Mouse (Mus musculus) kidney, adult 2 months (tissue): ENCODE measurements around the gene Dock4. TPM values are rescaled to one million over a fixed set of nuclear protein-coding genes. Genes with fewer than 3 reads are reported as not detected.

Source experiments
- DNase-seq: peaks from one replicate; pipeline ENCODE4 v3.0.0; 2021
- H3K27ac ChIP-seq: fragments of 200-500 bp; 2 replicates; pipeline ENCODE4 v1.5.1; 2012; ENCODE audit warnings: low read depth, low read length, control low read depth, inconsistent platforms; ENCODE audit not compliant: insufficient read depth
- H3K27me3 ChIP-seq: fragments of 200-500 bp; replicated peaks from 2 replicates; pipeline ENCODE4 v1.6.1; 2012; ENCODE audit warnings: mild to moderate bottlenecking, moderate library complexity, low read length, inconsistent platforms; ENCODE audit not compliant: control insufficient read depth, insufficient read depth
- H3K36me3 ChIP-seq: fragments of 200-500 bp; 2 replicates; pipeline ENCODE4 v1.6.1; 2012; ENCODE audit warnings: mild to moderate bottlenecking, moderate library complexity, low read length, inconsistent platforms; ENCODE audit not compliant: control insufficient read depth, insufficient read depth
- H3K4me1 ChIP-seq: fragments of 200-500 bp; 2 replicates; pipeline ENCODE4 v1.6.1; 2011; ENCODE audit warnings: low read length; ENCODE audit not compliant: control insufficient read depth, insufficient read depth
- H3K4me3 ChIP-seq: fragments of 200-500 bp; 2 replicates; pipeline ENCODE4 v1.5.1; 2011; ENCODE audit warnings: mild to moderate bottlenecking, low read depth, low read length, control low read depth; ENCODE audit not compliant: insufficient read depth
- CTCF ChIP-seq: fragments of 200-500 bp; conservative IDR thresholded peaks from 2 replicates; pipeline ENCODE4 v1.5.1; 2011; ENCODE audit warnings: low read depth, mild to moderate bottlenecking, control low read depth, low read length, moderate library complexity, mixed read lengths; ENCODE audit not compliant: insufficient read depth, insufficient read length
- POLR2A ChIP-seq: fragments of 200-500 bp; IDR thresholded peaks from one replicate; pipeline ENCODE4 v1.6.1; 2011; ENCODE audit warnings: low read depth, low read length, control low read depth
- WGBS: fragments of 180-500 bp; shearing (Covaris S2); methylation state at CpG from one replicate; pipeline ENCODE4 v1.1.7; 2018; 5-methylcytosine and 5-hydroxymethylcytosine counted together
- polyA plus RNA-seq: library from polyadenylated mRNA; depleted of rRNA; stranded (reverse); fragments of >200 nt; gene quantifications from 2 replicates; pipeline ENCODE4 v1.2.3, GENCODE M21; 2012

The Dock4 gene
- polyA plus RNA-seq, 1 experiment, result 4.1 TPM

DNA sequence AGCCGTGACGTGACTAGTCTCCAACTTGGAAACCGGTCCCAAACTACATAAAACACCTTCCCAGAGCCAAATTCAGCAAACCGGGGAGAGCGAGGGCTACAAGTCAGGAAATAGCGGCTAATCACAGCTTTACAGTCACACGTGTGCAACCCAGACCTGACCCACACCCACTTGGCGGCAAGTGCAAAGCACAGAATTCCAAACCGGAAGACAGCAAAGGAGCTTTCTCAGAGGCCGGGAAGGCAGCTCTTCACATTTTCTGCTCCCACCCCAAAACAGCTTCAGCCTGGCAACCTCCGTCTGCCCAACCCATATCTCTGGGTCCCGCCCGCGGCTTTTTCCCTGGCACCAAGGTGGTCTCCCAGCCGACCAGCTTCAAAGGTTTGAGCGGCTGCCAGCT, 546 bp upstream of the Dock4 start:
- Histone ChIP-seq H3K27me3 (no peaks in the 10 kb centered on the region), H3K4me1 (peaks cover 12% of the 10 kb centered on the region; the same call in 1 of the 2 replicates), H3K36me3 (no peaks in the 10 kb centered on the region), H3K27ac (peak overlapping the region; percentile 39; the same call in 1 of the 2 replicates), H3K4me3 (peak overlapping the region; percentile 83)
- under 1% methylated on average over 16 of the region's 16 CpGs for WGBS
- peak; percentile 70 for DNase-seq
- no peak for TF ChIP-seq POLR2A
- no peak for TF ChIP-seq CTCF

DNA sequence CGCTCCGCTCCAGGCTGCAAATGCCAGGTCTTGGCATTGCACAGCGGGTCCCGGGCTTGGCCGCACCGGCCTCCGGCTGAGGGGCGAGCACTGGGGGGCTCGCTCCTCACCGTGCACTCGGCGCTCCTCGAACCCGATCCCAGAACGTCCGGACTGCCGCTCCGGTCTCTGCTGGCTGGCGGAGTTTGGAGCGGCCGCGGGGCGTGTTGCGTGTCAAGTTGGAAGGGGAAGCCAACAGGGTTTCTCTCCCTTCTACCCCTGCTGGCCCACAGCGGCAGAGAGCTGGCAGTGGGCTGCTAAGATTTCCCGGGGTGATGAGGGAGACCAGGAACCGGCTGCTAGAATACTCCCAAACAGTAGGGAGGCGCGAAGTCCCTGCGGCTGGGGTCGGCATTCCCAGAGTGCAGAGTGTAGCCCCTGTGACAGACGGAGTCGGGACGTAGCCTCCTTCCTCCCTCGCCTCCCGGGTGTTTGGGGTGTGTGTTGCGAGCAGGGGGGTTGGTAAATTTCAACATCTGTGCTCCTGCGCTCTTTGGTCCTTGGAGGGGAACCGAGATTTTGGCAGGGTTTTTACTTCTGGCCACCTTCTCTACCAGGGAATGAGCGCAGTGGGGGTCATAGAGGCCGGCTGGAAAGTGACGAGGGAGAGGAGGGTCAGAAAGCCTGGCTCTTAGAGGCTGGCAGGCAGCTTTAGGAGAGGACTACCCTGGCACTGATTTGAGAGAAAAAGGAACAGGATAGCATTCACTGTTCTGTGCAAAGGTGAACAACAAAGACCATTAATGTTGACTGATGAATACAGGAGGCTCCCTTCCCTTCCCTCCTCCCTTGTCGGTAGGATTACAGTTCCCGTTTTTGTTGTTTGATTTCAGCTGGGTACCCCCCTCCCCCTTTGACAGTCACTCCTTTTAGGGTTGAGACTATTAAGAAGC, 964 bp downstream of the Dock4 start:
- Histone ChIP-seq H3K27me3 (no peaks in the 10 kb centered on the region), H3K36me3 (no peaks in the 10 kb centered on the region), H3K4me3 (peak overlapping the region; percentile 65), H3K4me1 (peaks cover 12% of the 10 kb centered on the region; the same call in 1 of the 2 replicates), H3K27ac (peak overlapping the region; percentile 29)
- peak; percentile 71 for DNase-seq
- TF ChIP-seq CTCF (no peak), POLR2A (no peak)
- WGBS, result under 1% methylated on average over 44 of the region's 44 CpGs

DNA sequence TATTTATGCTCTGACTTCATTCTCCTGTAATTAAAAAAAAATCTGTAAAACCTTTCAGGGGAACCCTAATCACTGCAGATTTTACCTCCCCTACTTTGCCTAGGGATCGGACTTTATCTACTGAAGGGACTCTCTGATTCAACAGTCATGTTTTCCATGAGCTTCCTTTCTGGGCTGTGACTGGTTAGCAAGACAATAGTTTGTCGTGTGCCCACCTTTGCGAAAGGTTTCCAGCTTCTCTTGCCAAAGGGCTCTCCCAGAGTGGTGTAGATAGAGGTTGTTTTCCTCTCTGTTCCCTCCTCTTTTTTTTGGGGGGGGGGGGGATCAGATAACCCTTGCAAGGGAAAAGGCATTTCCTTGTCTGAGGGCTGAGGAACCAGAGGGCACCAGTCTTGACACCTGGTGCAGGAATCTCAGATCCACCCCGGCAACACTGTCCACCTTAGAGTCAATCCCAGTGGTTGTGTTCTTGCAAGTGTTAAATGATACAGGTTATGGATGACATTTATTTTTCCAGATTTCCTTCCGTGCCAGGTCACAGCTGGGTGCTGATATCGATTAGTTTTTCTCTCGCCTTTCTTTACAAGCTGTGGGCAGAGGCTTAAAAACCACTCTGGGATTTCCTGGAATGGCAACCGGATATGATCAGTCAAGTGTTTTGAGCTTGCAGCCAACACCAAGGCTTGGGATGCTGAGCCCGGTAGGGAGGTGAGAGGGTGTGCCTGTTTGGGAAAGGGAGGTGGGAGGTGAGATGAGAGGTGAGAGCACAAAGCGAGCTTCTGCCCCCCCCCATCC, 2.0 kb downstream of the Dock4 start:
- Histone ChIP-seq H3K27me3 (no peaks in the 10 kb centered on the region), H3K27ac (no peak overlapping the region), H3K4me3 (peak overlapping the region; percentile 14; the same call in 1 of the 2 replicates), H3K36me3 (no peaks in the 10 kb centered on the region), H3K4me1 (0 out of 2 replicates have a peak, but pooled peaks cover 9% of the 10 kb centered on the region)
- TF ChIP-seq CTCF (no peak), POLR2A (no peak)
- peak; percentile 26 for DNase-seq
- 44% methylated on average over 10 of the region's 10 CpGs for WGBS

DNA sequence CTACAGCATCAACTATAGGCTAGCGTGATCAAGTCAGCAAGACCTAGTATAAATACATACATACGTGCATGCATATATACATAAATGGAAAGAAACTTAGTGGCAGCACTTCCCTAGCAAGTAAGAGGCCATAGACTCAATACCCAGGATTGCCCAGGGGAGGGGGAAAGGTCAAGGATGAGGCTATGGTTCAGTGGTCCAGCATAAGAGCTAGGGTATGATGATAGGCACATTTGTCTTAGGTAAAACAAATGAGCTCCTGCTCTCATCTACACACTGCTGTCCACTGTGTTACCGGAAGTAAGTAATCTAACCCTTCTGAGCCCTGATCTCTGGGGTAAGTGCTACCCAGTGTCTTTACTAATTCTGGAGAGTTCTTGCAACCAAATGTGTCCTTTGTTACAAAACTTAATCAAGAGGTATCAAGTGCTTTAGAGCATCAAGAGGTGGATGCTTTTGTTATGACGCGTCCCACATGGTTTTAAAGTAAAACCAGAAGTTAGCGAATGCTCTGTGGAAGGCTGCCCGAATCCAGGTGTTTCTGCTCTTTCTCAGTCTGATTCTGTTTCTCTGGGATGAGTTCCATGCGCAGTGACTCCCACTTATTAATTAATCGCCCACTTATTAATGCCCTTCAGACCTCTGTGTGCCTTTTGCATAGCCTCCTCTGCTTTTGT, 3.5 kb downstream of the Dock4 start:
- no peak overlapping the region for H3K27ac ChIP-seq
- H3K27me3 ChIP-seq, result no peaks in the 10 kb centered on the region
- WGBS, result 61% methylated on average over 9 of the region's 9 CpGs
- no peak for TF ChIP-seq CTCF
- TF ChIP-seq POLR2A, result no peak
- DNase-seq, result no peak
- H3K4me3 ChIP-seq, result no peak overlapping the region
- no peaks in the 10 kb centered on the region for H3K36me3 ChIP-seq
- 0 out of 2 replicates have a peak, but pooled peaks cover 9% of the 10 kb centered on the region for H3K4me1 ChIP-seq

DNA sequence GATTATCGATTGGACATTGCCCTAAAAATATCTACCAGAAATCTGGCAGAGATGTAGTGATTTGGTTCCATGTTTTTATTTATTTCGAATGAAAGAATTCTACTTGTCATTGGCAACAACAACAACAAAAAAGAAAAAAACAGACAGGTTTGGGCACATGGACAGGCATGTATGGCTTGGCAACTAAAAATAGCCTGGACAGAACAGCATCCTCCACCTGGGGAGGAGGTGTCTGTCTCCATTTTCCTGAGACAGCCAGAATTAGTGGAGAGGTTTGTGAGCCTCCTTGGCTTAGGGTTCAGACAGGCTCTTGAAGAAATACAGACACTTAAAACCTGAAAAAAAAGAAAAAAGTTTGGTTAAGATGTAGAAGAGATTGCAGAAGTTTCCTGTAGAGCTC, 10.8 kb downstream of the Dock4 start:
- TF ChIP-seq POLR2A (no peak), CTCF (no peak)
- WGBS, result 87% methylated on average over 2 of the region's 2 CpGs
- no peak overlapping the region for H3K27ac ChIP-seq

DNA sequence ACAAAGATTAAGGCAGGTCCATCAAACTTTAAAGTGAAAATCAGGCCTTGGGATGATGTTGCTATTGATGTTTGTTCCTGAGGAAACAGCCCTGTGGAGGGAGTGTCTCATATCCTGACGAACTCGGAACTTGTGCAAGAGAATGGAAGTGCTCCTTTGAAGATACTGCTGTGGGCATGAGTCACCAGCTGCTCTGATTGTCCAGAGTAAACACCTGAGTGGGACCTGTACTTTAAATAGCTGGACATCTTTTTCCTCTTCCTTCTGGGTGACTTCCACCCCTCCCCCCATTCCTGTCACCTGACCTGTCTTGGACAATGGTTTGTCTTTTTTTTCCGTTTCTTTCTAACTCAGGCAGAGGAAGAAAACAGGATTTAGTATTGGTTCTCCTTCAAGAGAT, 13.2 kb downstream of the Dock4 start:
- Histone ChIP-seq H3K4me1 (0 out of 2 replicates have a peak, but pooled peaks cover 11% of the 10 kb centered on the region), H3K27ac (no peak overlapping the region), H3K36me3 (no peaks in the 10 kb centered on the region), H3K4me3 (no peak overlapping the region), H3K27me3 (no peaks in the 10 kb centered on the region)
- no peak for TF ChIP-seq CTCF
- no peak for TF ChIP-seq POLR2A
- WGBS, result 67% methylated on average over 3 of the region's 3 CpGs
- peak; percentile 85 for DNase-seq

More for the DNA sequence above, 10.8 kb downstream of the Dock4 start:
- Histone ChIP-seq H3K27me3 (no peaks in the 10 kb centered on the region), H3K4me1 (0 out of 2 replicates have a peak, but pooled peaks cover 6% of the 10 kb centered on the region), H3K4me3 (no peak overlapping the region), H3K36me3 (no peaks in the 10 kb centered on the region)
- DNase-seq, result no peak

DNA sequence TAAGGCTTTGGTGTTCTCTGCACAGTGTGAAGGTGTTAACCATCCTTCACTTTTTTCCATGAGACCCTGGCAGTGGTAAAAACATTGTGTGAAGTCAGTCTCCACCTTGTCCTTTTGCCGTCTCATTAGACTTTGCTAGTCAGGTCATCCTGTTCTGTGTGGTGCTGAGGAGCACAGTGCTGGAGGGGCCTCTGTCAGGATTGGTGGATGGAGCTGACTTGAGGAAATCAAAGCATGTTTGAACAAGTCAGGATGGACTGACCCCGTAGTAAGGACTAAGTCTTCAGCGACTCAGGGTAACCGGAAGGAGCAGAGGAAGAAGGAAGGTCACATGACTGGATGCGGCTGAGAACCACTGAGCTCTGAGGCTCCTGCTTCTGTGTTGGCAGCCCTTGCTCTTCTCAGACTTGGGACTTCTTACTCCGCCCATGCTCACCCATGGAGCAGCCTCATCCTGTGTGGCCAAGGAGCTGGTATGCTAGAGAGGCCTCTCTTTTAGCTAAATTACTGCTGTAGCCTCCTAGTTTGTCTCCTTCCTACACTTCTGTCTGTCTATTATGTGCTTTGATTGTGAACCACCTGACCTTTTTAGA, 14.0 kb downstream of the Dock4 start:
- TF ChIP-seq CTCF, result no peak
- TF ChIP-seq POLR2A, result no peak
- peak; percentile 33 for DNase-seq
- 0 out of 2 replicates have a peak, but pooled peaks cover 17% of the 10 kb centered on the region for H3K4me1 ChIP-seq
- peak overlapping the region; percentile 82 for H3K27ac ChIP-seq
- H3K27me3 ChIP-seq, result no peaks in the 10 kb centered on the region
- no peaks in the 10 kb centered on the region for H3K36me3 ChIP-seq
- H3K4me3 ChIP-seq, result no peak overlapping the region
- WGBS, result 52% methylated on average over 6 of the region's 6 CpGs
